Mouse (Mus musculus): ENCODE data around the gene Lipc. TPM values are rescaled to one million over a fixed set of nuclear protein-coding genes. Genes with fewer than 3 reads are reported as not detected.

Gene Lipc
- polyA plus RNA-seq, 1 experiment from 2014 or later = 0.90 TPM

- 83% methylated on average over 3 of the region's 3 CpGs for WGBS
- Histone ChIP-seq H3K9ac (replicated peaks; ENCODE audit: low read depth, low read length) (no peak overlapping the region), H3K27ac (ENCODE audit: low read length) (no peak overlapping the region), H3K4me2 (replicated peaks; ENCODE audit: low read depth, low read length) (no peak overlapping the region), H3K36me3 (ENCODE audit: control insufficient read depth, insufficient read depth, low read length) (peaks cover 4% of the 10 kb centered on the region; the same call in 1 of the 2 replicates), H3K4me3 (ENCODE audit: low read depth, low read length) (no peak overlapping the region), H3K27me3 (ENCODE audit: control insufficient read depth, insufficient read depth, low read length) (no peaks in the 10 kb centered on the region), H3K4me1 (ENCODE audit: control insufficient read depth, insufficient read depth, low read length) (no peaks in the 10 kb centered on the region), H3K9me3 (ENCODE audit: control insufficient read depth, low read depth, low read length) (no peaks in the 10 kb centered on the region)
- ATAC-seq (ENCODE audit: insufficient number of reproducible peaks, insufficient read depth, low FRiP score, low read depth) = no peak
Observed at GRCm38 (mm10) chr9:70782191-70782590, 169.8 kb downstream of the Lipc start.

GRCm38 (mm10) chr9:70775517-70775916 lies 176.5 kb downstream of the Lipc start:
- no peaks in the 10 kb centered on the region for H3K27me3 ChIP-seq (ENCODE audit: control insufficient read depth, insufficient read depth, low read length)
- H3K4me1 ChIP-seq (ENCODE audit: control insufficient read depth, insufficient read depth, low read length) = no peaks in the 10 kb centered on the region
- no peaks in the 10 kb centered on the region for H3K9me3 ChIP-seq (ENCODE audit: control insufficient read depth, low read depth, low read length)
- H3K9ac ChIP-seq (replicated peaks; ENCODE audit: low read depth, low read length) = no peak overlapping the region
- 93% methylated on average over 2 of the region's 2 CpGs for WGBS
- H3K4me2 ChIP-seq (replicated peaks; ENCODE audit: low read depth, low read length) = no peak overlapping the region
- ATAC-seq (ENCODE audit: insufficient number of reproducible peaks, insufficient read depth, low FRiP score, low read depth) = no peak
- H3K4me3 ChIP-seq (ENCODE audit: low read depth, low read length) = no peak overlapping the region
- no peak overlapping the region for H3K27ac ChIP-seq (ENCODE audit: low read length)
- H3K36me3 ChIP-seq (ENCODE audit: control insufficient read depth, insufficient read depth, low read length) = peaks cover 8% of the 10 kb centered on the region; the same call in 1 of the 2 replicates

GRCm38 (mm10) chr9:70760974-70761373 lies 191.1 kb downstream of the Lipc start:
- no peaks in the 10 kb centered on the region for H3K27me3 ChIP-seq (ENCODE audit: control insufficient read depth, insufficient read depth, low read length)
- H3K27ac ChIP-seq (ENCODE audit: low read length) = no peak overlapping the region
- no peaks in the 10 kb centered on the region for H3K9me3 ChIP-seq (ENCODE audit: control insufficient read depth, low read depth, low read length)
- no peak overlapping the region for H3K4me3 ChIP-seq (ENCODE audit: low read depth, low read length)
- H3K9ac ChIP-seq (replicated peaks; ENCODE audit: low read depth, low read length) = no peak overlapping the region
- no peak for ATAC-seq (ENCODE audit: insufficient number of reproducible peaks, insufficient read depth, low FRiP score, low read depth)
- WGBS = 82% methylated on average over 5 of the region's 5 CpGs
- H3K36me3 ChIP-seq (ENCODE audit: control insufficient read depth, insufficient read depth, low read length) = peaks cover 31% of the 10 kb centered on the region
- no peak overlapping the region for H3K4me2 ChIP-seq (replicated peaks; ENCODE audit: low read depth, low read length)
- H3K4me1 ChIP-seq (ENCODE audit: control insufficient read depth, insufficient read depth, low read length) = no peaks in the 10 kb centered on the region

- ATAC-seq (ENCODE audit: insufficient number of reproducible peaks, insufficient read depth, low FRiP score, low read depth) = no peak
- Histone ChIP-seq H3K36me3 (ENCODE audit: control insufficient read depth, insufficient read depth, low read length) (peaks cover 26% of the 10 kb centered on the region), H3K27me3 (ENCODE audit: control insufficient read depth, insufficient read depth, low read length) (no peaks in the 10 kb centered on the region), H3K9ac (replicated peaks; ENCODE audit: low read depth, low read length) (no peak overlapping the region), H3K27ac (ENCODE audit: low read length) (no peak overlapping the region), H3K9me3 (ENCODE audit: control insufficient read depth, low read depth, low read length) (no peaks in the 10 kb centered on the region), H3K4me1 (ENCODE audit: control insufficient read depth, insufficient read depth, low read length) (no peaks in the 10 kb centered on the region), H3K4me3 (ENCODE audit: low read depth, low read length) (no peak overlapping the region), H3K4me2 (replicated peaks; ENCODE audit: low read depth, low read length) (no peak overlapping the region)
- 90% methylated on average over 3 of the region's 3 CpGs for WGBS
Observed at GRCm38 (mm10) chr9:70751504-70752222, 200.4 kb downstream of the Lipc start.

Small RNA genes within 50 kb of the gene (microRNA-seq; reads per million reads assigned to microRNA genes)
- gene Gm25149 = not detected

Other genes starting within 250 kb of the Lipc start
- gene Aqp9, start 216.5 kb upstream of the Lipc start, polyA plus RNA-seq (2014; fragmentation: Nextera tagmentation; extraction: Ambion mirVana) = 0.12 and 0.36 TPM in 2 replicates

All from stomach, embryonic 14.5 days (tissue).